Mouse (Mus musculus): ENCODE measurements around the gene Elovl6. TPM values are rescaled to one million over a fixed set of nuclear protein-coding genes. Genes with fewer than 3 reads are reported as not detected.

Gene Elovl6
- polyA plus RNA-seq, 3 experiments from 2014 or later, result 9.0 to 16.4 (median 11.1) TPM

GRCm38 (mm10) chr3:129566876-129567275 is 34.7 kb downstream of the Elovl6 start:
- ATAC-seq, result no peak

- ATAC-seq, result no peak
Measured at GRCm38 (mm10) chr3:129568506-129568905, 36.4 kb downstream of the Elovl6 start.

GRCm38 (mm10) chr3:129570989-129571388 is 38.8 kb downstream of the Elovl6 start:
- no peak for ATAC-seq

- ATAC-seq, result no peak
Measured at GRCm38 (mm10) chr3:129571642-129572041, 39.5 kb downstream of the Elovl6 start.

DNA sequence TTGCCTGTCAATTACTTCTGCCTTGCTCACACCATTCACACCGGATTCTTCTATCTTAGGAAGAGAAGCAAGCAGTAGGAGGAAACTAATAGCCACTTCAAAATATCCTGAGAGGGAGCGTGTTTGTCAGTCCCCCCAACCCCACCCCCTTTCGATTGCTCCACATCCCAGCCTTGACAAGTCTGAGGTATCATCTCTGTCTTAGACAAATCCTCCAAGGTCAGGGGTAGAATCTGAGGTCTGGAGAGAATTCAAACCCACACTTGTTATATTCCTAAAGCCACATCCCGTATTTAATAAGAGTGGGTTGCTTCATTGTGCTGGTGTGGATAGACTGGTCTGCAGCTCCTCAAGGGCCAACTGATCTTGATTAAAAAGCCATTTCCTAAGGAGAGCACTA is 40.8 kb downstream of the Elovl6 start:
- ATAC-seq, result no peak

GRCm38 (mm10) chr3:129573609-129574008 is 41.5 kb downstream of the Elovl6 start:
- ATAC-seq, result no peak

GRCm38 (mm10) chr3:129575086-129575485 is 42.9 kb downstream of the Elovl6 start:
- no peak for ATAC-seq

DNA sequence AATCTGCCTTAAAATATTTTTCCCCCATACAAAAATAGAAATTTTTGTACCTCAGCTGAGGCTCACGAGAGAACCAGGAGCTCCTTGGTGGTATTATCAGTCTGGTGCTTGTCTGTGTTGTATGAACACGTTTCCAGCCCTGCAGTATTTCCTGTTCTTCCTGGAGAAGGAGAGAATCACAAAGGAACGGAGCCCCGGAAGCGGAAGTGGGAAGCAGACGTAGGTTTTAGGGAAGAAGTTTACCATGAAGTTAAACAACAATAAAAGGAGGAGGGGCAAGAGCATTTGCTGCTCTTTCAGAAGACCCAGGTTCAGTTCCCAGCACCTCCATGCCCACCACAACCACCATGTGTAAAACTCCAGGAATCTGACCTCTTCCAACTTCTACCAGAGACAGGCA is 44.4 kb downstream of the Elovl6 start:
- no peak for ATAC-seq

GRCm38 (mm10) chr3:129578741-129579475 is 46.8 kb downstream of the Elovl6 start:
- ATAC-seq, result no peak

DNA sequence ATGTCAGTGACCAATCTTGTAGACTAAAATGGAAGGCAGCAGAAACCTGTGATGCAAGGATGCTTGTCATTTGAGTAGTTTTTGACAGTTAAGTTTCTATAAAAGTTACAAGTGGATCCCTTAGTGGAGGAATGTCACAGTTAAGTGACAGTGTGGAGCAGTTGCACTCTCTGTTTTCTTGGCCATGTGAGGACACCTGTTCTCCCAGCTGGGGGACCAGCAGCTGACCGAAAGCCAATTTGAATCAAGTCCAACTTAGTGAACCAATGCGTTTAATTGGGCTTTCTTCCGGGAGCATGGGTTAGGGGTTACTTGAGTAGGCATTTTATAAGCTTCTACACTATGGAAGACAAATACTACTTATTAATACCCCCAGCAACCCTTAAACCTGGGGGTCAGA is 48.9 kb downstream of the Elovl6 start:
- ATAC-seq, result no peak

- no peak for ATAC-seq
Measured at GRCm38 (mm10) chr3:129582449-129582848, 50.3 kb downstream of the Elovl6 start.

GRCm38 (mm10) chr3:129583290-129583689 is 51.1 kb downstream of the Elovl6 start:
- no peak for ATAC-seq

DNA sequence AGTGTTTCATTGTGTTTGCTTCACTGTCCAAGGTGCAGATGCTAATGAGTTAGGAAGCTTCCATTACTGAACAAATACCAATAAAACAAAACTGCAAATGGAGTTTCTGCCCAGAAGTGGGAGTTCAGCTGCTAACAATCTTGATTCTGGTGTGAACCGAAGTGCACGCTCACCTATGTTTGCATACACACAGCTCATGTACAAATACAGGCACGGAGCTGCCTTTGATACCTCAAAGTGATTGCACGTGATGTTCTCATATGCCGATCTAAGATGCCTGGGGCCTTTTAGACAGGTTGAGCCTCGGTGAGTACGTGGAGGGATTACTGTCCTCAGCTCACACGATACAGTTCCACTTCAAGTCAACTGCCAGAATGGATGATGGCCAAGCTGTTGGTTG is 55.8 kb downstream of the Elovl6 start:
- ATAC-seq, result no peak

DNA sequence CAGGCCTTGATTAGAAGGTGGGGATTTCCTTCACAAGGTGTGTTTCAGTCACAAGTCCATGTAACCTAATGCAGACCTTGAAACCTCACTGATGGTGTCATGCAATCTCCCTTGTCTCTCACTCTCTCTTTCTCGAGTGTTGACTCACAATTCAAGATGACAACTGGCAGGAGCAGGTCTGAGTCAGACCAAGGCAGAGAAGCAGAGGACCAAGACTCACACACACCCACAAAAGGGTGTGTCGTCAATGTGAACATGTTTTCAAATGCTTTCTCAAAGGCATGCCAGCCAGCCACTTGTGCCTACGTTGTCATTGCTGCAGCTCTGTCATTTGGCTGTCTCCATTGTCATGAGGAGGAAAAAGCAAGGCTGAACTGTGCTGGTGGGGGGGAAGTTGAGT is 56.6 kb downstream of the Elovl6 start:
- ATAC-seq, result peak; percentile 27

DNA sequence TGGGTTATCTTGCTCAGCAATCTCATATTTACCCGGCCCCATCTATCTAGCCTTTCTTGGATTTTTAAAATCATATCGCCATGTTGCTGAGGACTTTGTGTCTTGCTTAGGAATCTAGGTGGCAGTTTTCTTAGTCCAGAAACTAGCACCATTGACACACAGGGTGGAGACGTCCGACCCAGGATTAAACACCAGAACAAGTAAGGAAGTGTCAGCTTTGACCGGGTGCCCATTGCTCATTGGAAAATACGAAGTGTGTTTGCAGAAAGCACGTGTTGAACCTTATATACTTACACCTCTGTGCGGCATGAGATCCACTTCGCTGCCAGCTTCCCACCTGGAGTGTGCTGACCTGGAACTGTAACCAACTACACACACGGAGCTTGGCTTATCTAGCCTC is 57.5 kb downstream of the Elovl6 start:
- ATAC-seq, result no peak

DNA sequence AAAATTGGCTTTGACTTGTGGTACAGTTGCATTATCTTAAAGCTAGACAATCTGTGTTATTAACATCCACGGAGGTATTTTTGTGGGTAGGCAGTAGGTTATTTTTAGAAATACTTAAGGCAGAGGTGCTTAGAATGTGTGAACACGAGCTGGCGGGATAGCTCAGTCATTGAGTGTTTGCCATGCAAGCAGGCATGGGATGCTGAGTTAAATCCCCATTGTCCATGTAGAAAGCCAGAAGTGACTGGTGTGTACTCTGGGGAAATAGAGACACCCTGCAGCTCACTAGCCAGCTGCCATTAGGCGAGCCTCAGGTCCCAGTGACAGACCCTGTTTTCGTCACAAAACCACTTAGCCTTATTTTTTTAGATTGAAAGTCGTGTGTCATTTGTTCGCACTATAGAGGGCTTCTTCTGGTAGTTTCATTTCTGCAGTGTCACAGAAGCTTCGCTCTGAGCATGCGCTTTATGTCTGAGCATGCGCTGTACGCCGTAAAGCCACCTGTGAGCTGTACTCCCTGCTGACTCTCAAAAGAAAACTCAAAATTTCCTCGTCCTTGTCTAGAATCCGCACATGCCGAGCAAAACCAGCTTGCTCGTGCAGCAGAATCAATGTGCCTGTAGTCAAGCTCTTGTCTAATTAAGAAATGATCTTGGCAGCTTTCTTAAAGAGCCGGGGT is 58.5 kb downstream of the Elovl6 start:
- peak; percentile 64 for ATAC-seq

DNA sequence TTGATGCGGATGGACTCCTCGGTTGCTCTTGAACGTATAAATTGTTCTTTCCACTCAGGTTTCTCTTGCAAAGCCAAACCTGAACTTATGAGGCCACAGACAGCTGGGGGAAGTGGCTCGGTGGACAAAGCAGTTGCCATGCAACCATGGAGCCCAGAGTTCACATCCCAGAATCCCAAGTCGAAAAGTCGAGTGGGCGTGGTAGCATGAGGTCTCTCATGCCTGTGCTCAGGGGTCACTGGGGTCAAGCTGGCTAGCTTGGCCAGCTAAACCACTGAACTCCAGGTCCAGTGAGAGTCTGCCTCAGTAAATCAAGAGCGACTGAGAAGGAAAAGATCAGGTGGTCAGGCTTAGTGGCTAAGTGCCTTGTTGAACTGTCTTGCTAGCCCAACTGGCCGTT is 59.1 kb downstream of the Elovl6 start:
- ATAC-seq, result no peak

- ATAC-seq, result no peak
Measured at GRCm38 (mm10) chr3:129591761-129592160, 59.6 kb downstream of the Elovl6 start.

- ATAC-seq, result no peak
Measured at GRCm38 (mm10) chr3:129593001-129593400, 60.8 kb downstream of the Elovl6 start.

DNA sequence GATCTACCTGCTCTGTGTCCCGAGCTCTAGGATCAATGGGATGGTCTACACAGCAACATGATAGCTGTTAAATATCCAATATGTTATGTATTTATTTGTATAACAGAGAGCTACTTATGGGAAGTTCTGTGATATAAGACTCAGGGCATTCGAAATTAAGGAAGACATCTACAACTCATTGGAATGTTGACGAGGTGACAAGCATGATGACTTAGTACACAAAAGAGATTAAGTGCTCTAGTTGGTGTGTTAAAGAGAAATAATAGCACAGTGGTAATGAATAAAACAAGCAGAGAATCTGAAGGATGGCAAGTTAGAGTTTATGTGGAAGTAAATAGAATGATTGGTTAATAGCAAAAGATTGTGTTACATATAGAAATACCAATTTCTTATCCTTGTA is 61.6 kb downstream of the Elovl6 start:
- no peak for ATAC-seq

DNA sequence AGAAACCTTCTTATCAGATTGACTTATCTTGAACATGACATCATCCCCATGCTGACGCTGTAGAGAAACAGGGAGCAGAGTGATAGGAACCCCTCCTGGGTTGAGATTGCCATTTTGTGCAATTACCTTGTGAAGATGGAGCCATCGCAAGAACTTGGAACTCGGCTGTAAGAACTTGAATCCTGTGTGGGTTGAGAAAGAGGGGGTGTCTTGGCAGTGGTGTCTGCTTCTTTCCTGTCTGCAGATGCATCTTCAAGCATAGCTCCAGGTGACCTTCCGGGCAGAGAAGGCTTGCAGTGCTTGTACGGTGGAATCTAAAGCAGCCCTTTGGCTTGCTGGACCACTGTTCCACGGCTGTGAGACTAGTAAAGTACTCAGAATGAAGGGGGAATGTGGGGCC is 63.9 kb downstream of the Elovl6 start:
- ATAC-seq, result no peak

- peak; percentile 92 for ATAC-seq
Measured at GRCm38 (mm10) chr3:129602289-129602688, 70.1 kb downstream of the Elovl6 start.

GRCm38 (mm10) chr3:129605487-129605886 is 73.3 kb downstream of the Elovl6 start:
- ATAC-seq, result no peak

DNA sequence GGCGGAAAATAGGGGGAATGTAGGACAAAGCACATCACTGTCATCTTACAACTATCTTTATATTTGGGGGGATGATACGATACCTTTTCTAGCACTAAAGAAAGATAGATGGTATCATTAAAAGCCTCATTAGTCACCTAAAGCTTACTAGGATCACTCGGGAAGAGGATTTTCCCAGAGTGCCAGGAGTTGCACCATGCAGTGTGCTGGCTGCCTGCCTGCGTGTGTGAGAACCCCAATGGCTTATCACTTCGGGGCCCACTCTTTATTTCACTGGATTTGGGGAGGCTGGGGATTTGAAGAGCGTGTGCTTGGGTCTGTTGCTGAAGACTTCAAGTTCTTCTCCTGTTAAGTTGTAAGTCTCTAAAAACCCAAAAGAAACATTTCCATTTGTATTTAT is 73.8 kb downstream of the Elovl6 start:
- ATAC-seq, result no peak
